Mouse (Mus musculus): ENCODE results near the gene Nudt7.
A peak's percentile ranks its signal among the peaks of the same experiment; 100 is the strongest.

The Nudt7 gene

GRCm38 (mm10) chr8:114133510-114134362 lies at the start of gene Nudt7:
Gene Nudt7 (plus strand): TSS chr8:114133557.
- peak; percentile 95 for DNase-seq (ENCODE audit: low spot score)

DNA sequence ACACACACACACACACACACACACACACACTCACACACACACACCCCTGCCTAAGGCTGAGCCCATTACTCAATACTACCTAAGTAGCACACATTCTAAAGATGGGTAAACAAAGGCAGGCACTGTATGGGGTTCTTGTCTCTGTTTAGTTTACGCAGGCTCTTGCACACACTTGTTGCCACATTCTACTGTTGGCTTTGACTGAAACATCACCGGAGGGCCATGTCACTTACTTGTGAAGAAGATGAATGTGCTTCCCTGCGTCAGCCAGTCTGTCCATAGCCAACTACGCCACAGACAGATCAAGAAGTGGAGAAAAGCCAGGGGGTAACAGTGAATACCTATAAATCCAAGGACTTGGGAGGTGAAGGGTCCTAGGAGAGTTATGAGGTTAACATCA lies 45.4 kb upstream of the Nudt7 start:
- DNase-seq (ENCODE audit: low spot score), result no peak

DNA sequence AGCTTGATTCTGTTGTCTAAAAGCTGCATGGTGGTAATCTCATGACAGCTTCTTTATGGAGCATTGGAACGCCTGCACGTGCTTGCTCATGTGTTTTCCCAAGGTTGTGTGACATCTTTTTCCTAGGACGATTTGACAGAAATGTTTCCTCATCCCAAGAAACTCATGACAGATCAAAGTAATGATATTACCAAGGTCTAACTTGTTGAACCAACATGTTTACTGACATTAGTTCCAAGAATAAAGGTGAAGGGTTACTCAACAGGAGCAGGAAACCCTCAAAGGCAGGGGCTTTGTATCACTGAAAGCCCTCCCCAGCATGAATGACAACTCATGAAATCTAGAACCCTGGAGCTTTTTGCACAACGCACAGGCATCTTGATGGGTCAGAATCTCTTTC lies 42.6 kb upstream of the Nudt7 start:
- DNase-seq (ENCODE audit: low spot score), result no peak

DNA sequence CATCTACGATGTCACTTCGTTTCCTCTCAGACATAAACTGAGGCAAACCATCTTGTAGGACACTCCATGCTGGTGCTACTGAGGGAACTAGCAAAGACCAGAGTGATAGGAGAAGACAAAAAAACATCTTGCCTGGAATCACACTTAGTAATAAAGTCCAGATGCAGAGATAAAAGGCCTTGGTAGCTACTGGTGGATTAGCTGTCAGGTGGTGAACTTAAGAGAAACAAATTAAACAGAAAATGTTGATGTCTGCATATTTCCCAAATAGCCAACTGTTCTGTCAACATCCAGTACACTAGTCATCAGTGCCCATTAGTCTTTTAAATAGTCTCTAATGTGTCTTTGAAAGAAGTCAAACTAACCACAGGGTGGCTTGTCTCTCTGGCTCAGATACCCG lies 40.0 kb upstream of the Nudt7 start:
- DNase-seq (ENCODE audit: low spot score), result no peak

DNA sequence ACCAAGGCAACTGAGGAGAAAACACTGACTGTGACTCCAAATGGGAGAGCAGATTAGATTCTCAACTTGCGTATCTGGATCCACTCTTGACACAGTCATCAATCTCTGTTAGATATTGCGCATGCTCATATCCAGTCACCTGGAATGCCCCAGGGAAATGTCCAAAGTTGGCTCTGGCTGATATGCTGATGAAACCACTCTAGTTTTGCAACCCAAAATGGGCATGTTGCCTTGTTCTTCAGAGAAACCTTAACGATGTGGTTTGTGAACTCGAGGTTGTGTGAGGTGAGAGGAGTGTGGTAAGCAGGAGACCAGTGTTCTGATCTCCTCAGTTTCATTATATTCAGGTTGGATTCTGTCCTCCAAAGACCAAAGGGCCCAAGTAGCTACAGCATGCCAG lies 38.8 kb upstream of the Nudt7 start:
- DNase-seq (ENCODE audit: low spot score), result no peak

- DNase-seq (ENCODE audit: low spot score), result peak; percentile 38
Measured at GRCm38 (mm10) chr8:114100561-114101206, 32.7 kb upstream of the Nudt7 start.

- DNase-seq (ENCODE audit: low spot score), result no peak
Measured at GRCm38 (mm10) chr8:114103401-114103800, 30.0 kb upstream of the Nudt7 start.

DNA sequence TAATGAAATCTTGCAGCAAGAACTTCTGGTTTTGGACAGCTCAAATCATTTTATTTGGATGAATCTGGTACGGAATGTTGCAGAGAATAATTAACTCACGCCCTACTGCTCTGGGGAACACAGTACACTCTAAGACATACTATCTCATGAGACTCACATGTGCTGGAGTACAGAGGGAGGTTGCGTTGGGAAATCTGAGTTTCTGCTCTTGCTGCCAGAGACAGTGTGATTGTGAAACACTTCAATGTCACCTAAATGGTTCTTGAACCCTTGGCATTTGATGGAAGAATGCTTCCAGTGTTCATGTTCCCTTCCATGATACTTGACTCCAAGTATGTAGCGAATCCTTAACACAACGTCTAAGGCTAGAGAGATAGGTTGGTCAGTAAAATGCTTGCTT lies 27.4 kb upstream of the Nudt7 start:
- DNase-seq (ENCODE audit: low spot score), result no peak

DNA sequence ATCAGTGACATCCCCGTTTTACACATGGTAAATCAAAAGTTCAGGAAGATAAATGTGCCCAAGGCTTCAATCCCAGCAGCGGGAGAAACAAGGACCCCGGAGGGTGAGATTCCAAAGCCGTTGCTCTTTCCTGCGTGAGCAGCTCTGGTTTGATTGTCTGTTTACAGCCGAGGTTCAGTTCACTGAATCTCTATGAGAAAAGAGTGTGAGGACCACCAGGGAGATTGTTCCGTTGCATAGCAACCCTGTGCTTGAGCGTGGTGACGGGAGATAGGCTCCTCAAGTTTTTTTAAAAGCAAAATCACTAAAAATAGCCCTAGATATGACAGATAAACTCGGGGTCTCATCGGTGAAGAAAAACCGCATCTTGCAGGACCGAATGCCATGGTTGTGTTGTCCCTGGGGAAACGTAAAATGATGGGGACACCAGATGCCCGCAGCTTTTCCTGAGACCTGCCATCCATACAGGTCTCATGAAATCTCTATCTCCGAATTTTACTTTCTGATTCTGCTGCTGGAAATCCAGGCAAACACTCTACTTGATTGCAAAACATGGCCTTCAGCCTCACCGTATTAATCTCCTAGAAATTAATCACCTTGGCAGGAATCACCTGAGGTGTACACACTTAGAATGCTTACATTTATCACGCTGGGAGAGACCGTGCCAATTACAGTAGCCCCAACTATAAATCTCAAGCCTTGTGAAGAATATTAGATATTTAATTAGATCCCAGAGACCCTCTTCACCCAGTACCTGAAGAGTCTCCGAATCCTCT lies 23.8 kb upstream of the Nudt7 start:
- no peak for DNase-seq (ENCODE audit: low spot score)

DNA sequence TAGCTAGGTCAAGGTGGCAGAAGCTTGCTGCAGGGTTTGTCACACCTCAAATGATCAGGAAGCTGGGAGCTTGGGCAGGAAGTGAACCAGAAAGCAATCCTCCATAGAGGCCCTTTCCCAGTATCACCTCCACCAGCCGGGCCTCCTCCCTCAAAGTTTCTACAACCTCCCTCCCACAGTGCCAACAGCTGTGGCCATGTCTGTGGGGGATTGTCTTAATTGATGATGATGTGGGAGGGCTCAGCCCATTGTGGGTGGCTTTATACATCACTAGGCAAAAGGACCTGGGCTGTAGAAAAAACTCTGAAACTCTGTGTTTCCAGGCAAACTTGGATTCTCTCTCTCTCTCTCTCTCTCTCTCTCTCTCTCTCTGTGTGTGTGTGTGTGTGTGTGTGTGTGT lies 18.3 kb upstream of the Nudt7 start:
- no peak for DNase-seq (ENCODE audit: low spot score)

- peak; percentile 41 for DNase-seq (ENCODE audit: low spot score)
Measured at GRCm38 (mm10) chr8:114116049-114116448, 17.3 kb upstream of the Nudt7 start.

DNA sequence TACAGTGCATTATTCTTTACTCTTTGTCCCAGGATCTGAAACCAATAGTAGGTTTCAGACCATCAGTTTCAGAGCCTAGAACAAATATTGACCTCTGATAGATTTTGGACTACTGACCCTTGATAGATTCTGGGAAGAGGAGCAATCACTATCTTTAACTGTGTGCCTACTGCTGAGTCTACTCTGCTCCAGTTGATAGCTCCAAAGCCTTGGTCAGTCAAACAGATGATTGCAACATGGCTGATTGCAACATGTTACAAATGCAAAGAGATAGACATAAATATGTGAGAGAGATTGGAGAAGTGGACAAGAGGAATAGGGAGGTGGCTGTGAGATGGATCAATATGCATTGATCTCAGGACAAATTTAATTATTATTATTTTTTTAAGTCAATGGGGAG lies 15.9 kb upstream of the Nudt7 start:
- no peak for DNase-seq (ENCODE audit: low spot score)

DNA sequence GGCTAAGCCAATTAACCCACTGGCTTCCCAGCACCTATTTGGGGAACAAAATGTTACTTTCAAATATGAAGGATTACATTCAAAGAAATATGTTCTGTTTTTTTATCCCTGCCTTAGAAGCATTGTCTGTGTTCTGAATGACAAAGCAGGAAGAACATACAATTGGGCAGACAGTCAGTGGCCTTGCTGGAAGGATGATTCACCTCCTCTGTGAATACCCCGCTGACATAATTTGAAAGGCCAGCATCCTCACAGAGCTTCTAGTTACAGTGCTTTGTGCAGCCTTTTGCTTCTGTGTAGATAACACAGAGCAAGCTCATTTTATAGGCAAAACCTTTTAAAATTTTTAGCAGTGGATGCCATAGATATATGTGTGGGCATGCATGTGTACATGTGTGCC lies 11.6 kb upstream of the Nudt7 start:
- no peak for DNase-seq (ENCODE audit: low spot score)

DNA sequence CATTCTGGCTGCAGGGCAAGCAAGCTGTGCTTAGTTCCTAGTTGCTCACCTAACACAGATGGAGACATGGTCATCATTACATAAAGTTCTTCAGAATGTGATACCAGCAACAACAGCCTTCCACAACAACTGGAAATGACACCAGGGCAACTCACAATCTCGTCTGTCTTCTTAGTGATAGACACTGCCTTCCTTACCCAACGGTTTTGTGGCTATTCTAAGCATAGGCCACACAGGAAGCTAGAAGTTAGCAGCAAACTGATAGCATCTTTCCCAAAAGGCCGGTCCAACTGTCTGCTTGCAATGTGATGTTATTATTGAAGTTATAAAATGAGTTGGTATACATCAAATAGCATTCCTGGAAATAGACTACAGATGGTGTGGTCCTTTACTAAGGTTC lies 9.7 kb upstream of the Nudt7 start:
- DNase-seq (ENCODE audit: low spot score), result no peak

DNA sequence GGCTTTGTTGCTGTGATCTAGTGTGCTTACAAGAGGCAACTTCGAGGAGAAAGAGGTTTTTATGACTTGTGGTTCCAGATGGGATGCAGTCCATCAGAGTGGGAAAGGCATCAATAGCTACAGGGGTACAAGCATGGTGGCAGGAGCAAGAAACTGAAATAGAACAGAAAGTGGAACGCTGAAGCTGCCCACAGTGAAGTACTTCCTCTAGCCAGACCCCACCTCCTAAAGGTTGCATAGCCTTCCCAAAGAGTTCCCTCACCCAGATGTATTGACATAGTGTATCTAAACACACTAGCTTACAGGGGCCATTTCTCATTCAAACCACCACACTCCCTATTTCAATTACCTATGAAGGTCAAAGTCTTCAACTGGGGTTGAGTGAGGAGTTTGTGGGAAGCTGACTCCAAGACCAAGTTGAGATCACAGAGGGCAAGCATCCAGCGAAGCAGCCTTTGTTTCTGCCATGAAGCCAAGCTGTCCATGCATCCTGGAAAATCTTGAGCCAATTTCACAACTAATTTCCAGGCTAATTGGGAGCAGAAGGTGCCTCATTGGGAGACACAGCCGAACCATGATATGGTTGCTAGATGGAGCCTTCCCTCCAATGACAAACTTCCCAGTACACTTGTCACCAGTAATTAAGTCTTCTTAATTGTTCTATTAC lies 9.1 kb upstream of the Nudt7 start:
- DNase-seq (ENCODE audit: low spot score), result no peak

GRCm38 (mm10) chr8:114130838-114131237 lies 2.5 kb upstream of the Nudt7 start:
- no peak for DNase-seq (ENCODE audit: low spot score)

DNA sequence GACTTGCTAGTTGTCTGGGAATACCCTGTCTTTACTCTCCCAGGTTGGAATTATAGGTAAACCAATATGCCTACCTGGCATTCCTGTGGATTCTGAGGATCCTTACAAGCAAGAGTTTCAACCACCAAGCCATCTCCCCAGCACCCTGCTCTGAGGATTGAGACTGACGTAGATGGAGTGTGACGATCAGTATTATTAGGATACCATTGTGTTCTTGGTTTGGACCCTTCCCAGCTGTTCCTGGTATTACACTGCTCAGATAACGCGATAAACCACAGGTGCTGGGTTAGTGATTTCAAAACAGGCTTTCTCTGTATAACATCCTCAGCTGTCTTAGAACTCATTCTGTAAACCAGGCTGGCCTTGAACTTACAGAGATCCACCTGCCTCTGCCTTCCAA lies 1.9 kb upstream of the Nudt7 start:
- no peak for DNase-seq (ENCODE audit: low spot score)

DNA sequence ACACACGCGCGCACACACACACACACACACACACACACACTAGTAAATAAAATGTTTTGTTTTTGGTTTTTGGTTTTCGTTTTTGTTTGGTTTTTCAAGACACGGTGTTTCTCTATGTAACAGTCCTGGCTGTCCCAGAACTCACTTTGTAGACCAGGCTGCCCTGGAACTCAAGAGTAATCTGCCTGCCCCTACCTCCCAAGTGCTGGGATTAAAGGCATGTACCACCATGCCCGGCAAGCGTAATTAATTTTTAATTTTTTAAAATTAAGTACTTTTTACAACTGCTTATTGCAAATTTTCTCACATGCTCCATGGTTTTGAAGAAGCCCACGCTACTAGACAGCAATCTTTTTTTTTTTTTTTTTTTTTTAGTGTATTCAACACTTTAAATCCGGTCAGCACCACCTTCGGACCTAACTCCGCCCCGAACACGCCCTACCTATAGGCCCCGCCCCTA lies 277 bp upstream of the Nudt7 start:
- no peak for DNase-seq (ENCODE audit: low spot score)

GRCm38 (mm10) chr8:114136750-114137149 lies 3.4 kb downstream of the Nudt7 start:
- DNase-seq (ENCODE audit: low spot score), result no peak

- peak; percentile 19 for DNase-seq (ENCODE audit: low spot score)
Measured at GRCm38 (mm10) chr8:114137181-114137580, 3.8 kb downstream of the Nudt7 start.

DNA sequence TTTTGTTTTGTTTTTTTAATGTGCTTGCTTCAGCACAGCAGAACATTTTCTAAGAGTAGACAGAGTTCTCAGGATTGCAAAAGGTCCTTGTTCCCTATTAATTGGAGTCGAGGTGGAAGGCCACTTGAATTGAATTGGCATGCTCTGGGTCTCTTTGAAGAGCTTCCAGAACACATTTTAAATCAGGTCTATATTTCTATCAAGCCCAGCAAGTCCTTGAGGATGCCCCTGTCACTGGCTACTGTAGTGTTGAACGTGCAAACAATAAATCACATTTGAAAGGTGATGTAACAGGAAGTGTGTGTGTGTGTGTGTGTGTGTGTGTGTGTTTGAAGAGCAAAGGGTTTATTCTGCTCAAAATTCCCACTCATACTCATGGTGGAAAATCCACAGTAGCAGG lies 7.1 kb downstream of the Nudt7 start:
- no peak for DNase-seq (ENCODE audit: low spot score)

- DNase-seq (ENCODE audit: low spot score), result no peak
Measured at GRCm38 (mm10) chr8:114142199-114142598, 8.8 kb downstream of the Nudt7 start.
